Mouse (Mus musculus): ENCODE results near the gene Klhl15. TPM values are rescaled to one million over a fixed set of nuclear protein-coding genes. Genes with fewer than 3 reads are reported as not detected.
"Not testable (repeated sequence)": the region's sequence is repeated elsewhere in the genome, so short reads cannot be mapped to it uniquely, and the experiment has no call there.

Klhl15 gene
- 10.4 and 11.6 TPM in 2 replicates for polyA plus RNA-seq (2014; fragmentation: Nextera tagmentation; extraction: Ambion mirVana)

DNA sequence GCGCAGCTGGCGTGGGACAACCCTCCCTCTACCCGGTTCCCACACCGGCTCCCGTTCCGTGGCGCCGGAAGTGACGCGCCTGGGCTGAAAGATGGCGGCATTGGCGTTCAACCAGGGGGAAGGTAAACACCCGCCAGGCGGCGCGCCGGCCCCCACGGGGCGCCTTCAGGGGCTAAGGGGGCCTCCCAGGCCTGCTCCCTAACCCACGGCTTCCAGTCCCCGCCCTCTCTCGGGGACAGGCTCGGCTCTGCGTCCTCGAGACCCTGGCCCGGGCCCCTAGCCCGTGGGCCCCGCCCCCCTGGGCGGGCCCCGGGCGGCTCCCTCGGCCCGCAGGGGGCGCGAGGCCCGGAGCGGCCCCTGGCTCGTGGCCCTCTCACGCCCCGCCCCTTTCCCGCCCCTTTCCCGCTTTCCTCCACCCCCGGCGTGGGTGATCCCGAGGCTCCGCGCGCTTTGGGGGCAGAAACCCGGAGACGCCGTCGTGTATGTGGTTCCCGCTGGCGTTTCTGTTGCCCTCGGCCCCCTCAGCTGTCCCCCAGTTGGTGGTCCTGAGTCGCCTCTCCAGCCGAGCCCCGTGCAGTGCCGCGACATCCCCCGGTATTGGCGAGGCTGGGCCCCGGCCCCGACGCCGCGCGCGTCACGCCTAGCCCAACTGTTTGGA lies at the start of gene Klhl15:
Klhl15 (plus strand) TSS at position 68 of the 658 bp plus-strand sequence.
- ATAC-seq (replicated peaks; ENCODE audit: low FRiP score, low TSS enrichment, low read depth) (peak; percentile 98), DNase-seq (ENCODE audit: low spot score) (peak; percentile 87)
- WGBS = 5% methylated on average over 46 of the region's 70 CpGs
- Histone ChIP-seq H3K27me3 (replicated peaks; ENCODE audit: control insufficient read depth, insufficient read depth, low read length) (0 out of 2 replicates have a peak, but pooled peaks cover 33% of the 10 kb centered on the region), H3K27ac (ENCODE audit: low read depth) (peak within 1 kb of the TSS; percentile 84), H3K9ac (ENCODE audit: low read length) (peak within 1 kb of the TSS; percentile 67), H3K9me3 (ENCODE audit: control insufficient read depth, low read length) (no peaks in the 10 kb centered on the region), H3K36me3 (ENCODE audit: control insufficient read depth, insufficient read depth, low read length) (no peaks in the 10 kb centered on the region), H3K4me1 (replicated peaks; ENCODE audit: control insufficient read depth, insufficient read depth, low read length) (no peaks in the 10 kb centered on the region), H3K4me3 (ENCODE audit: low read depth, low read length) (peak within 1 kb of the TSS; percentile 50), H3K4me2 (ENCODE audit: low read length) (peak within 1 kb of the TSS; percentile 51)

DNA sequence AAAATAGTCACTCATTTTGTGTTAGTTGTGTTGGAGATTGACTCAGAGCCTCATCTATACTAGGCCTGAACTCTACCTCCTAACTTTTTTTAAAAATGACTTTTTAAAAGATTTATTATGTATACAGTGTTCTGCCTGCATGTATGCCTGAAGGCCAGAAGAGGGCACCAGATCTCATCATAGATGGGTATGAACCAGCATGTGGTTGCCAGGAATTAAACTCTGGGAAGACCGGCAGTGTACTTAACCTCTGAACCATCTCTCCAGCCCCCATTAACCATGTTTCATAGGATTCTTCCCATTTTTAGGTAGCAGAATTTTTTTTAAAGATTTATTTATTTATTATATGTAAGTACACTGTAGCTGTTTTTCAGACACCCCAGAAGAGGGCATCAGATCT lies 49.2 kb upstream of the Klhl15 start:
- WGBS = 57% methylated on average over 1 of the region's 1 CpGs
- no peak for ATAC-seq (replicated peaks; ENCODE audit: low FRiP score, low TSS enrichment, low read depth)
- Histone ChIP-seq H3K27me3 (replicated peaks; ENCODE audit: control insufficient read depth, insufficient read depth, low read length) (peaks cover 6% of the 10 kb centered on the region; the same call in 1 of the 2 replicates), H3K9me3 (ENCODE audit: control insufficient read depth, low read length) (no peaks in the 10 kb centered on the region), H3K36me3 (ENCODE audit: control insufficient read depth, insufficient read depth, low read length) (no peaks in the 10 kb centered on the region), H3K27ac (ENCODE audit: low read depth) (no peak overlapping the region), H3K4me1 (replicated peaks; ENCODE audit: control insufficient read depth, insufficient read depth, low read length) (no peaks in the 10 kb centered on the region), H3K4me2 (ENCODE audit: low read length) (no peak overlapping the region), H3K4me3 (ENCODE audit: low read depth, low read length) (no peak overlapping the region), H3K9ac (ENCODE audit: low read length) (no peak overlapping the region)
- DNase-seq (ENCODE audit: low spot score) = no peak

DNA sequence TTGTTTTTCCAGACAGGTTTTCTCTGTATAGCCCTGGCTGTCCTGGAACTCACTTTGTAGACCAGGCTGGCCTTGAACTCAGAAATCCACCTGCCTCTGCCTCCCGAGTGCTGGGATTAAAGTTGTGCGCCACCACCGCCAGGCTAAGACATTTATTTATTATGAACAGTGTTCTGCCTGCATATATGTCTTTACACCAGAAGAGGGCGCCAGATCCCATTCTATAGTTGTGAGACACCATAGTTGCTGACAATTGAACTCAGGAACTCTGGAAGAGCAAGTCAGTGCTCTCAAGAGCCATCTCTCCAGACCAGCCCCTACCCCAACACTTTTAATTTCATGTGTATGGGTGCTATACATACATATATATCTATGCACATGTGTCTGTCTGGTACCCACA lies 40.5 kb upstream of the Klhl15 start:
- ATAC-seq (replicated peaks; ENCODE audit: low FRiP score, low TSS enrichment, low read depth); DNase-seq (ENCODE audit: low spot score); H3K9ac ChIP-seq (ENCODE audit: low read length); H3K27ac ChIP-seq (ENCODE audit: low read depth); H3K4me1 ChIP-seq (replicated peaks; ENCODE audit: control insufficient read depth, insufficient read depth, low read length); H3K9me3 ChIP-seq (ENCODE audit: control insufficient read depth, low read length); H3K4me3 ChIP-seq (ENCODE audit: low read depth, low read length); H3K4me2 ChIP-seq (ENCODE audit: low read length); H3K27me3 ChIP-seq (replicated peaks; ENCODE audit: control insufficient read depth, insufficient read depth, low read length): not testable (repeated sequence)
- WGBS = 65% methylated on average over 4 of the region's 4 CpGs
- peaks cover 65% of the 10 kb centered on the region for H3K36me3 ChIP-seq (ENCODE audit: control insufficient read depth, insufficient read depth, low read length)

DNA sequence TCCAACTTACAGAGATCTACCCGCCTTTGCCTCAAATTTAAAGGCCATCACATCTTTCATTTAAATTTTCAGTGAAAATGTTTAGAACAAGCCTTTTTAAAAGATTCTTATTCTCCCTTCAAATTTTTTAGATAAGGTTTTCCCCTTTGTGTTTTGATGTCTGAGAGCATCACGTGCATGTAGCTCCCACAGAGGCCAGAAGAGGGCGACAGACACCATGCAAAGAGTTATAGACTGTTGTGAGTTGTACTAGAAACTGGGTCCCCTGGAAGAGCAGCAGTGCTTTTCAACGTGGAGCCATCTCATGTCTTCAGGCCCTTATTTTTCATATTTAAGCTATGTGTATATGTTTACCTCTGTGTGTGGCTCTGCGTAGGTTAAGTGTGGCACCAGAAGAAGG lies 36.6 kb upstream of the Klhl15 start:
- Histone ChIP-seq H3K36me3 (ENCODE audit: control insufficient read depth, insufficient read depth, low read length) (peaks cover 89% of the 10 kb centered on the region), H3K9me3 (ENCODE audit: control insufficient read depth, low read length) (no peaks in the 10 kb centered on the region), H3K4me3 (ENCODE audit: low read depth, low read length) (no peak overlapping the region), H3K4me1 (replicated peaks; ENCODE audit: control insufficient read depth, insufficient read depth, low read length) (no peaks in the 10 kb centered on the region), H3K27me3 (replicated peaks; ENCODE audit: control insufficient read depth, insufficient read depth, low read length) (no peaks in the 10 kb centered on the region), H3K4me2 (ENCODE audit: low read length) (no peak overlapping the region), H3K9ac (ENCODE audit: low read length) (no peak overlapping the region), H3K27ac (ENCODE audit: low read depth) (no peak overlapping the region)
- no peak for ATAC-seq (replicated peaks; ENCODE audit: low FRiP score, low TSS enrichment, low read depth)
- WGBS = 79% methylated on average over 5 of the region's 5 CpGs
- DNase-seq (ENCODE audit: low spot score) = peak; percentile 61

DNA sequence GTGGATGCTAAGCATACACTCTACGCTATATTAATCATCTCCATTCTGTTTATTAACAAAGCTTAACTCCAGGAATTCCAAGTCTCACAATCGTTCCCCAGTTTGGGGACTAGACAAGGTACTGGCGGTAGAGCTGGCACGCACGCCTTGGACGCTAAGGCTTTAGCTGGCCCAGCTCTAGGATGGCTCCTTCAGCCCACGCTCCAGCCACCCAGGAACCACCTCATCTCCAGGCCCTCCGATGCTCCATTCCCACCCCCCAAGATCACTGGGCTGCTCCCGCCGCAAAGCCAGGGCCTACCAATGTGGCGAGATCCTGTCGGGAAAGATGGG lies 22.2 kb upstream of the Klhl15 start:
- no peak; the same call in none of the 2 replicates for ATAC-seq (replicated peaks; ENCODE audit: low FRiP score, low TSS enrichment, low read depth)
- Histone ChIP-seq H3K9me3 (ENCODE audit: control insufficient read depth, low read length) (no peaks in the 10 kb centered on the region), H3K36me3 (ENCODE audit: control insufficient read depth, insufficient read depth, low read length) (peaks cover 29% of the 10 kb centered on the region), H3K4me3 (ENCODE audit: low read depth, low read length) (peak overlapping the region; percentile 79), H3K4me2 (ENCODE audit: low read length) (peak overlapping the region; percentile 71), H3K9ac (ENCODE audit: low read length) (peak overlapping the region; percentile 76), H3K27ac (ENCODE audit: low read depth) (peak overlapping the region; percentile 79), H3K4me1 (replicated peaks; ENCODE audit: control insufficient read depth, insufficient read depth, low read length) (no peaks in the 10 kb centered on the region), H3K27me3 (replicated peaks; ENCODE audit: control insufficient read depth, insufficient read depth, low read length) (no peaks in the 10 kb centered on the region)
- no peak for DNase-seq (ENCODE audit: low spot score)
- under 1% methylated on average over 12 of the region's 12 CpGs for WGBS

DNA sequence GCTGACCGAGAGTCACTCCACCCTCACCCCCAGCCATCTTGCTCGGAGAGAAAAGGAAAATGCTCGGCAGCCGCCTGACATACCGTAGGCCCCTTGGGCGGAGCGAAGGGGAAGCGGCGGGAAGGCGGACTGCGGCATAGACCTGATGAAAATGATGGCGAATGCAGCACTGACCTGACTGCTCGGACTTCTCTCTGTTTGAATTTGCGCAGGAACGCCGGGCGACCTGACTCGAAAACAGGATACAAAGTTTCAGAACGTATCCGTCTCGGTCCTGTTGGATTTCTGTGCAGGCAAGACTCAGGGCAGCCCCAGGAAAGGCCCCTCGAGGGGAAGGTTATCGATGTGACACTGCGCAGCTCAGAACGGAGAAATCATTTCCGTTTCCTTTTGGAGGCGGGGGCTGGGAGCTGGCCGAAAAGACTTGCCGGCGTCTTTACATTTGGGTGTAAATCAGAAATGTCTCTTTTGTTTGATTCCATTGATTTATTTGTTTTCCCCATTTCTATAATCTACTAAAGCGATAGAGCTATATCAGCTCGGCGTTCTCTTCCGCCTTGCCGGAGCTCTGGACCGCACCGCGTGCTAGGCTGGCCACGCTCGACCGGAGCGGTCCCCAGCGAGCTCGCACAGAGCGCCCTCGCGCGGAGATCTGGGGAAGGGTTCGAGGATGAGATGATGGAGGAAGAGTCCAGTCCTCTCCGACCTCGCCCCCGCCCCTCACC lies 21.6 kb upstream of the Klhl15 start, which contains the start of gene Eif2s3x:
Eif2s3x (minus strand) TSS at position 266 of the 725 bp plus-strand sequence.
- Histone ChIP-seq H3K27ac (ENCODE audit: low read depth) (peak within 1 kb of the TSS; percentile 79), H3K9me3 (ENCODE audit: control insufficient read depth, low read length) (no peaks in the 10 kb centered on the region), H3K9ac (ENCODE audit: low read length) (peak within 1 kb of the TSS; percentile 76), H3K36me3 (ENCODE audit: control insufficient read depth, insufficient read depth, low read length) (peaks cover 24% of the 10 kb centered on the region), H3K4me1 (replicated peaks; ENCODE audit: control insufficient read depth, insufficient read depth, low read length) (no peaks in the 10 kb centered on the region), H3K4me2 (ENCODE audit: low read length) (peak within 1 kb of the TSS; percentile 71), H3K27me3 (replicated peaks; ENCODE audit: control insufficient read depth, insufficient read depth, low read length) (no peaks in the 10 kb centered on the region), H3K4me3 (ENCODE audit: low read depth, low read length) (peak within 1 kb of the TSS; percentile 79)
- under 1% methylated on average over 52 of the region's 52 CpGs for WGBS
- DNase-seq (ENCODE audit: low spot score) (peak; percentile 92), ATAC-seq (replicated peaks; ENCODE audit: low FRiP score, low TSS enrichment, low read depth) (peak; percentile 97)

DNA sequence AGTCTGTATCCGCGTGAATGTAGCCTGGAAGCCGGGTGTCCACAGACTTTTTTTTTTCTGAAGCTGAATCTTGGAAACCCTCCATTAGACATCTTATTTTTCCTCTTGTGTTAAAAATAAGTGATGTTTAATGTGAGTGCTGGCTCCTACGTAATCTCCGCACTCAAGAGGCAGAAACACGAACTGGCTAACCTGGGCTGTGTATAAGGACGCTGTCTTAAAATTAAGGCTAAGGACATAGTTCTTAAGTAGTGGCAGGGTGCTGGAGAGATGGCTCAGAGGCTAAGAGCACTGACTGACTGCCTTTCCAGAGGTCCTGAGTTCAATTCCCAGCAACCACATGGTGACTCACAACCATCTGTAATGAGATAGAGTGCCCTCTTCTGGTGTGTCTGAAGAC lies 21.0 kb upstream of the Klhl15 start:
- no peak overlapping the region for H3K9ac ChIP-seq (ENCODE audit: low read length)
- ATAC-seq (replicated peaks; ENCODE audit: low FRiP score, low TSS enrichment, low read depth) = no peak

DNA sequence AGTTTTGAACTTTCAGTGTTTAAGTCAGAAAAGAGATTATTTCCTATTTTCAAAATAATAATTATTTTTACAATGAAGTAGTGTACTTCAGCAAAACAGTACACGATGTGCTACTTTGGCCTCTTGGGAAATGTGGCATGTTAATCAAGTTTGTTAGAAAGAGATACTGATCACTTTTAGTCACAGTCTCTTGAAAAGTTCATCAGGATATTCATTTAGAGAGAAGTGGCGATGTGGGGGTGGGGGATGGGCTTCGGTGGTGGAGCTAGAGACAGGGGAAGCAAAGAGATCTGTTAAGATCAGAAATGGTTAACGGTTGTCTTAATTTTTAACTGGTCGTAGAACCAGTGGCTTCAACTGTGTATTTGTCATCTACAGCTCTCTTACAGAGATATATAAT lies 967 bp upstream of the Klhl15 start:
- Histone ChIP-seq H3K36me3 (ENCODE audit: control insufficient read depth, insufficient read depth, low read length) (no peaks in the 10 kb centered on the region), H3K9ac (ENCODE audit: low read length) (no peak overlapping the region), H3K4me2 (ENCODE audit: low read length) (peak overlapping the region; percentile 51), H3K27ac (ENCODE audit: low read depth) (no peak overlapping the region), H3K4me1 (replicated peaks; ENCODE audit: control insufficient read depth, insufficient read depth, low read length) (no peaks in the 10 kb centered on the region), H3K4me3 (ENCODE audit: low read depth, low read length) (peak overlapping the region; percentile 50; the same call in 1 of the 2 replicates), H3K9me3 (ENCODE audit: control insufficient read depth, low read length) (no peaks in the 10 kb centered on the region), H3K27me3 (replicated peaks; ENCODE audit: control insufficient read depth, insufficient read depth, low read length) (0 out of 2 replicates have a peak, but pooled peaks cover 29% of the 10 kb centered on the region)
- DNase-seq (ENCODE audit: low spot score) (no peak), ATAC-seq (replicated peaks; ENCODE audit: low FRiP score, low TSS enrichment, low read depth) (no peak)
- 42% methylated on average over 5 of the region's 5 CpGs for WGBS

More for the DNA sequence above, 21.0 kb upstream of the Klhl15 start:
- WGBS = 8% methylated on average over 7 of the region's 7 CpGs
- H3K27ac ChIP-seq (ENCODE audit: low read depth) = no peak overlapping the region
- peak overlapping the region; percentile 79 for H3K4me3 ChIP-seq (ENCODE audit: low read depth, low read length)
- peak; percentile 50 for DNase-seq (ENCODE audit: low spot score)
- H3K9me3 ChIP-seq (ENCODE audit: control insufficient read depth, low read length) = no peaks in the 10 kb centered on the region
- no peaks in the 10 kb centered on the region for H3K27me3 ChIP-seq (replicated peaks; ENCODE audit: control insufficient read depth, insufficient read depth, low read length)
- H3K4me1 ChIP-seq (replicated peaks; ENCODE audit: control insufficient read depth, insufficient read depth, low read length) = no peaks in the 10 kb centered on the region
- H3K36me3 ChIP-seq (ENCODE audit: control insufficient read depth, insufficient read depth, low read length) = peaks cover 17% of the 10 kb centered on the region
- H3K4me2 ChIP-seq (ENCODE audit: low read length) = peak overlapping the region; percentile 37

All from intestine, embryonic 14.5 days (tissue).